Mouse (Mus musculus) liver, postnatal 0 days (tissue): ENCODE results near the gene E130114P18Rik.

ENCODE experiments used
- CTCF ChIP-seq: sonication (generic); IDR thresholded peaks from 2 replicates; pipeline ENCODE4 v1.5.1; 2016; ENCODE audit warnings: antibody characterized with exemption, low read depth
- EP300 ChIP-seq: IDR thresholded peaks from 2 replicates; pipeline ENCODE4 v1.6.1; 2016; ENCODE audit warnings: antibody characterized with exemption, low read depth, mild to moderate bottlenecking

- TF ChIP-seq CTCF (no peak), EP300 (no peak)
Measured at GRCm38 (mm10) chr4:97794865-97795264, 17.0 kb upstream of the E130114P18Rik start.
